Mouse (Mus musculus) ES-E14 (cell line): Measurements from ENCODE around the gene Osbpl10. TPM values are rescaled to one million over a fixed set of nuclear protein-coding genes. Genes with fewer than 3 reads are reported as not detected.

ENCODE experiments used
- DNase-seq: peaks from one replicate; pipeline ENCODE4 v3.0.0-alpha.2; 2013; ENCODE audit warnings: low read depth, low spot score
- H3K27ac ChIP-seq: 2 replicates; pipeline ENCODE4 v1.5.1; 2012; ENCODE audit warnings: low read depth, mild to moderate bottlenecking, low read length, moderate library complexity, mixed read lengths; ENCODE audit not compliant: poor library complexity, insufficient read depth, severe bottlenecking
- H3K36me3 ChIP-seq: 2 replicates; pipeline ENCODE4 v1.6.1; 2012; ENCODE audit warnings: mild to moderate bottlenecking, low read length, moderate library complexity, mixed read lengths; ENCODE audit not compliant: control insufficient read depth, poor library complexity, insufficient read depth, severe bottlenecking
- H3K4me1 ChIP-seq, 2 experiments: fragments of 150-350 bp in 1 of 2; sonication (generic) in 1 of 2; 2 replicates each; pipeline ENCODE4 v1.6.1; 2012; ENCODE audit warnings: low read length in 2 of 2, mild to moderate bottlenecking in 1 of 2, mixed read lengths in 1 of 2; ENCODE audit not compliant: control insufficient read depth in 2 of 2, insufficient read depth in 2 of 2, poor library complexity in 1 of 2
- H3K4me3 ChIP-seq, 2 experiments: fragments of 150-350 bp in 1 of 2; sonication (generic) in 1 of 2; 2 replicates each; pipeline ENCODE4 v1.5.1; 2012; ENCODE audit warnings: low read length in 2 of 2, low read depth in 1 of 2, mild to moderate bottlenecking in 1 of 2, mixed read lengths in 1 of 2; ENCODE audit not compliant: insufficient read depth in 1 of 2, poor library complexity in 1 of 2, severe bottlenecking in 1 of 2
- H3K9ac ChIP-seq: 2 replicates; pipeline ENCODE4 v1.6.1; 2012; ENCODE audit warnings: low read depth, mild to moderate bottlenecking, low read length, mixed read lengths; ENCODE audit not compliant: poor library complexity, insufficient read depth, severe bottlenecking
- H3K9me3 ChIP-seq: fragments of 150-350 bp; sonication (generic); 2 replicates; pipeline ENCODE4 v1.6.1; 2012; ENCODE audit warnings: low read depth, mild to moderate bottlenecking, low read length; ENCODE audit not compliant: control insufficient read depth, insufficient read depth
- CHD2 ChIP-seq: IDR thresholded peaks from 2 replicates; pipeline ENCODE4 v1.6.1; 2014; ENCODE audit warnings: mild to moderate bottlenecking, low read depth, low read length, inconsistent platforms
- HCFC1 ChIP-seq: IDR thresholded peaks from 2 replicates; pipeline ENCODE4 v1.6.1; 2012; ENCODE audit warnings: low read length, inconsistent platforms, borderline replicate concordance; ENCODE audit not compliant: insufficient read depth
- MAFK ChIP-seq: IDR thresholded peaks from 2 replicates; pipeline ENCODE4 v1.6.1; 2014; ENCODE audit warnings: mild to moderate bottlenecking, low read depth, low read length, inconsistent platforms; ENCODE audit not compliant: insufficient read depth
- ZC3H11A ChIP-seq: IDR thresholded peaks from 2 replicates; pipeline ENCODE4 v1.6.1; 2012; ENCODE audit warnings: low read depth, mild to moderate bottlenecking, inconsistent platforms, low read length, borderline replicate concordance
- ZNF384 ChIP-seq: IDR thresholded peaks from 2 replicates; pipeline ENCODE4 v1.6.1; 2012; ENCODE audit warnings: low read depth, low read length, inconsistent platforms
- in situ Hi-C, 2 experiments: fragments of 600-800 bp; cut with MboI; formaldehyde crosslinking; loops; one replicate each; pipeline ENCODE4 v1.15.1; 2025; ENCODE audit warnings: low sequenced_read_pairs in 2 of 2, inconsistent platforms in 1 of 2; ENCODE audit not compliant: unreplicated experiment in 2 of 2
- total RNA-seq: library from RNA; depleted of rRNA; stranded (reverse); fragments of 300-350 nt; gene quantifications from 2 replicates; pipeline ENCODE4 v1.2.3, GENCODE M21; 2012

Gene Osbpl10
- total RNA-seq, 1 experiment, result 15.2 TPM

- Histone ChIP-seq H3K27ac (no peak overlapping the region), H3K4me1 (peaks cover 0 to 5% of the 10 kb centered on the region in 2 experiments; a peak in 1 of 4 replicates), H3K36me3 (no peaks in the 10 kb centered on the region), H3K9ac (no peak overlapping the region), H3K4me3 (no peak overlapping the region), H3K9me3 (no peaks in the 10 kb centered on the region)
- no peak for DNase-seq
- in situ Hi-C loops, result no loop called here
- TF ChIP-seq ZC3H11A, result no peak
- TF ChIP-seq HCFC1, result no peak
- no peak for TF ChIP-seq CHD2
- TF ChIP-seq MAFK, result no peak
- TF ChIP-seq ZNF384, result no peak
Observed at GRCm38 (mm10) chr9:115055041-115055830, 76.9 kb downstream of the Osbpl10 start.

DNA sequence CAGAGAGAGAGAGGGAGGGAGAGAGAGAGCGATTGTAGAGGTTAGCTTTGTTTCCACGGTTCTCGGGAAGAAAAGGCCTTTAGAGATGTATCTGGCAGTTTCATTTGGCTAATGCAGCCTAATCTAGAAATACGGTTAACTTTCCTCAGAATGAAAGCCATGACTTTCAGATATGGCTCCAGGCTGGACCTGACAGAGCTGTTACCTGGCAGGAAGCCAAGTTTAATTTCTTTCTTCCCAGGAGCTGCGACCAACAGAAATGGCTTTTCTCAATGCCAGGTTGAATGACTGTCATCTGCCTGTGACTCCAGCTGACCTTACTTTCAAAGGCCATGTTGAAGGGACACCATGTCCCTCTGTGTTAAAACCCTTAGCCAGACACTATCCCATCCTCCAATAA is 80.4 kb downstream of the Osbpl10 start:
- no peak for DNase-seq
- H3K9me3 ChIP-seq, result no peaks in the 10 kb centered on the region

GRCm38 (mm10) chr9:115064834-115065233 is 86.5 kb downstream of the Osbpl10 start:
- H3K36me3 ChIP-seq, result 0 out of 2 replicates have a peak, but pooled peaks cover 2% of the 10 kb centered on the region
- no peaks in the 10 kb centered on the region for H3K9me3 ChIP-seq
- no peak for DNase-seq
- H3K27ac ChIP-seq, result no peak overlapping the region
- H3K9ac ChIP-seq, result no peak overlapping the region
- TF ChIP-seq HCFC1, result no peak
- no peak for TF ChIP-seq ZNF384
- TF ChIP-seq CHD2, result no peak
- TF ChIP-seq MAFK, result no peak
- no peak for TF ChIP-seq ZC3H11A
- in situ Hi-C loops, result no loop called here
- H3K4me1 ChIP-seq, result 0 out of 4 replicates have a peak, but pooled peaks cover 0 to 3% of the 10 kb centered on the region in 2 experiments
- no peak overlapping the region for H3K4me3 ChIP-seq

More for the DNA sequence above, 80.4 kb downstream of the Osbpl10 start:
- in situ Hi-C loops, result no loop called here
- H3K36me3 ChIP-seq, result 0 out of 2 replicates have a peak, but pooled peaks cover 2% of the 10 kb centered on the region
- H3K4me1 ChIP-seq, result peaks cover 0 to 3% of the 10 kb centered on the region in 2 experiments; a peak in 1 of 4 replicates
- H3K4me3 ChIP-seq, result no peak overlapping the region
- H3K9ac ChIP-seq, result no peak overlapping the region
- H3K27ac ChIP-seq, result no peak overlapping the region
- no peak for TF ChIP-seq HCFC1
- TF ChIP-seq ZNF384, result no peak
- TF ChIP-seq ZC3H11A, result no peak
- TF ChIP-seq MAFK, result no peak
- no peak for TF ChIP-seq CHD2

DNA sequence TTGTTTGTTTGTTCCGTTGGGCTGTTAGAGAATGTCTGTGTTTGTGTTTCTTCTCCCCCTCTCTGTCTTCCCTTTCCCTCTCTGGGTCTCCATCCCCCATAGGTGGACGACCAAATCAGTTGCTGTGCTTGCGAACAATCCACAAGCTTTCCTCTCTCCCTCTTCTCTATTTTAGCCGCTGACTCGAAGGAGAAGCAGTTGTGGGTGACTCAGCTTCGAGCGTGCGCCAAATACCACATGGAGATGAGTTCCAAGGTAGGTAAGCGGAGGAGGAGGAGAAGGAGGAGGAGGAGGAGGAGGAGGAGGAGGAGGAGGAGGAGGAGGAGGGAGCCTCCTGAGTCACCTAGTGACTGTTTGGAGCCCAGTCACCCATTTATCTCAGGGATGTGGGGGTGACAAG is 88.7 kb downstream of the Osbpl10 start:
- Histone ChIP-seq H3K9me3 (no peaks in the 10 kb centered on the region), H3K27ac (no peak overlapping the region), H3K36me3 (peaks cover 2% of the 10 kb centered on the region; the same call in 1 of the 2 replicates), H3K4me3 (no peak overlapping the region), H3K9ac (no peak overlapping the region), H3K4me1 (0 out of 4 replicates have a peak, but pooled peaks cover 0 to 3% of the 10 kb centered on the region in 2 experiments)
- TF ChIP-seq MAFK (no peak), ZNF384 (no peak), ZC3H11A (no peak), CHD2 (no peak), HCFC1 (no peak)
- DNase-seq, result no peak
- in situ Hi-C loops, result no loop called here
